Mouse (Mus musculus) MEL (cell line): ENCODE measurements around the gene Gm27029. TPM values are rescaled to one million over a fixed set of nuclear protein-coding genes. Genes with fewer than 3 reads are reported as not detected.

ENCODE experiments used
- DNase-seq: peaks from one replicate; pipeline ENCODE4 v3.0.0; 2011; ENCODE audit warnings: low read depth, low spot score
- H3K27ac ChIP-seq: 2 replicates; pipeline ENCODE4 v1.5.1; 2012; ENCODE audit warnings: low read depth, mild to moderate bottlenecking, control low read depth, low read length, moderate library complexity; ENCODE audit not compliant: control insufficient read depth
- H3K27me3 ChIP-seq, 2 experiments: fragments of 150-350 bp in 1 of 2; sonication (generic) in 1 of 2; 2 replicates each; pipeline ENCODE4 v1.6.1; 2012; ENCODE audit warnings: low read length in 2 of 2, mild to moderate bottlenecking in 2 of 2, improper control_type of control experiment in 1 of 2, moderate library complexity in 1 of 2; ENCODE audit not compliant: insufficient read depth in 2 of 2, control insufficient read depth in 1 of 2
- H3K36me3 ChIP-seq, 2 experiments: 2 replicates each; pipeline ENCODE4 v1.6.1; 2012 to 2014; ENCODE audit warnings: low read length in 2 of 2, improper control_type of control experiment in 1 of 2, inconsistent platforms in 1 of 2, mild to moderate bottlenecking in 1 of 2; ENCODE audit not compliant: insufficient read depth in 2 of 2, control insufficient read depth in 1 of 2
- H3K4me1 ChIP-seq, 2 experiments: fragments of 150-350 bp in 1 of 2; sonication (generic) in 1 of 2; 2 replicates each; pipeline ENCODE4 v1.6.1; 2012; ENCODE audit warnings: low read length in 2 of 2, improper control_type of control experiment in 1 of 2, mild to moderate bottlenecking in 1 of 2; ENCODE audit not compliant: insufficient read depth in 2 of 2, control insufficient read depth in 1 of 2
- H3K4me3 ChIP-seq, 2 experiments: fragments of 150-350 bp in 1 of 2; sonication (generic) in 1 of 2; 2 replicates each; pipeline ENCODE4 v1.5.1; 2012; ENCODE audit warnings: low read depth in 2 of 2, low read length in 2 of 2, mild to moderate bottlenecking in 2 of 2, moderate library complexity in 2 of 2, control low read depth in 1 of 2, improper control_type of control experiment in 1 of 2; ENCODE audit not compliant: control insufficient read depth in 1 of 2, insufficient read depth in 1 of 2
- H3K79me2 ChIP-seq: 2 replicates; pipeline ENCODE4 v1.6.1; 2012; ENCODE audit warnings: mild to moderate bottlenecking, low read length, moderate library complexity; ENCODE audit not compliant: control insufficient read depth, poor library complexity, insufficient read depth
- H3K9ac ChIP-seq: 2 replicates; pipeline ENCODE4 v1.6.1; 2012; ENCODE audit warnings: low read depth, mild to moderate bottlenecking, control low read depth, low read length, moderate library complexity; ENCODE audit not compliant: control insufficient read depth, poor library complexity, severe bottlenecking
- H3K9me3 ChIP-seq: fragments of 150-350 bp; sonication (generic); replicated peaks from 2 replicates; pipeline ENCODE4 v1.6.1; 2012; ENCODE audit warnings: mild to moderate bottlenecking, low read length, improper control_type of control experiment, moderate library complexity; ENCODE audit not compliant: insufficient read depth
- CHD1 ChIP-seq: IDR thresholded peaks from 2 replicates; pipeline ENCODE4 v1.6.1; 2012; ENCODE audit warnings: low read depth, mild to moderate bottlenecking, inconsistent platforms, low read length, improper control_type of control experiment
- CTCF ChIP-seq, 3 experiments: IDR thresholded peaks in 2 of 3; conservative IDR thresholded peaks in 1 of 3; 2 replicates each; pipeline ENCODE4 v1.5.1; 2011 to 2012; ENCODE audit warnings: low read length in 3 of 3, low read depth in 2 of 3, mild to moderate bottlenecking in 2 of 3, improper control_type of control experiment in 1 of 3, inconsistent platforms in 1 of 3, mixed read lengths in 1 of 3, moderate library complexity in 1 of 3; ENCODE audit not compliant: control insufficient read depth in 1 of 3, insufficient read depth in 1 of 3, poor library complexity in 1 of 3, severe bottlenecking in 1 of 3
- ELF1 ChIP-seq: IDR thresholded peaks from 2 replicates; pipeline ENCODE4 v1.6.1; 2014; ENCODE audit warnings: low read depth, mild to moderate bottlenecking, inconsistent platforms, low read length, improper control_type of control experiment, moderate library complexity
- EP300 ChIP-seq, 2 experiments: IDR thresholded peaks; 2 replicates each; pipeline ENCODE4 v1.6.1; 2011; ENCODE audit warnings: improper control_type of control experiment in 2 of 2, low read length in 2 of 2, low read depth in 1 of 2, mild to moderate bottlenecking in 1 of 2
- GABPA ChIP-seq: IDR thresholded peaks from 2 replicates; pipeline ENCODE4 v1.6.1; 2012; ENCODE audit warnings: low read depth, mild to moderate bottlenecking, inconsistent platforms, low read length, improper control_type of control experiment, moderate library complexity
- HCFC1 ChIP-seq: IDR thresholded peaks from 2 replicates; pipeline ENCODE4 v1.6.1; 2012; ENCODE audit warnings: low read depth, mild to moderate bottlenecking, inconsistent platforms, low read length, improper control_type of control experiment, moderate library complexity
- KAT2A ChIP-seq: conservative IDR thresholded peaks from 2 replicates; pipeline ENCODE4 v1.6.1; 2012; ENCODE audit warnings: low read depth, low read length, improper control_type of control experiment, inconsistent platforms
- MAZ ChIP-seq: IDR thresholded peaks from 2 replicates; pipeline ENCODE4 v1.6.1; 2012; ENCODE audit warnings: low read depth, mild to moderate bottlenecking, inconsistent platforms, low read length, improper control_type of control experiment
- MXI1 ChIP-seq: IDR thresholded peaks from 2 replicates; pipeline ENCODE4 v1.6.1; 2011; ENCODE audit warnings: mild to moderate bottlenecking, low read depth, low read length, improper control_type of control experiment
- MYB ChIP-seq: IDR thresholded peaks from 2 replicates; pipeline ENCODE4 v1.6.1; 2011; ENCODE audit warnings: mild to moderate bottlenecking, low read depth, low read length, improper control_type of control experiment
- NELFE ChIP-seq: IDR thresholded peaks from 2 replicates; pipeline ENCODE4 v1.6.1; 2011; ENCODE audit warnings: low read depth, low read length, improper control_type of control experiment
- POLR2AphosphoS2 ChIP-seq: IDR thresholded peaks from 2 replicates; pipeline ENCODE4 v1.6.1; 2011; ENCODE audit warnings: low read length, improper control_type of control experiment
- POLR2AphosphoS5 ChIP-seq: IDR thresholded peaks from 2 replicates; pipeline ENCODE4 v1.6.1; 2012; ENCODE audit warnings: low read depth, borderline replicate concordance, mild to moderate bottlenecking, inconsistent platforms, low read length, moderate library complexity, mixed read lengths
- RCOR1 ChIP-seq: IDR thresholded peaks from 2 replicates; pipeline ENCODE4 v1.6.1; 2012; ENCODE audit warnings: low read depth, mild to moderate bottlenecking, inconsistent platforms, low read length, improper control_type of control experiment
- TBP ChIP-seq: IDR thresholded peaks from 2 replicates; pipeline ENCODE4 v1.8.0; 2011; ENCODE audit warnings: low read depth, low read length, improper control_type of control experiment
- USF2 ChIP-seq, 2 experiments: IDR thresholded peaks; 2 replicates each; pipeline ENCODE4 v1.6.1; 2011 to 2012; ENCODE audit warnings: improper control_type of control experiment in 2 of 2, low read length in 2 of 2, borderline replicate concordance in 1 of 2, inconsistent platforms in 1 of 2, low read depth in 1 of 2, mild to moderate bottlenecking in 1 of 2; ENCODE audit not compliant: insufficient read depth in 1 of 2
- ZC3H11A ChIP-seq: IDR thresholded peaks from 2 replicates; pipeline ENCODE4 v1.6.1; 2012; ENCODE audit warnings: low read depth, mild to moderate bottlenecking, inconsistent platforms, low read length, improper control_type of control experiment
- ZKSCAN1 ChIP-seq: IDR thresholded peaks from 2 replicates; pipeline ENCODE4 v1.6.1; 2012; ENCODE audit warnings: low read depth, mild to moderate bottlenecking, inconsistent platforms, low read length, improper control_type of control experiment, moderate library complexity
- ZNF384 ChIP-seq: IDR thresholded peaks from 2 replicates; pipeline ENCODE4 v1.6.1; 2012; ENCODE audit warnings: low read depth, mild to moderate bottlenecking, inconsistent platforms, low read length, improper control_type of control experiment
- polyA plus RNA-seq, 2 experiments: library from polyadenylated mRNA; stranded (reverse) in 1 of 2; unstranded in 1 of 2; fragments of >175 nt in 1 of 2; fragments of >200 nt in 1 of 2; gene quantifications; 2 replicates each; pipeline versions ENCODE4 v1.2.1 to v1.2.4; 2012; ENCODE audit warnings: low replicate concordance in 2 of 2, low read depth in 1 of 2; ENCODE audit not compliant: insufficient read length in 2 of 2, insufficient read depth in 1 of 2, missing spikeins in 1 of 2
- total RNA-seq: library from RNA; depleted of rRNA; stranded (reverse); fragments of 300-350 nt; gene quantifications from 2 replicates; pipeline ENCODE4 v1.2.3, GENCODE M21; 2012

Gene Gm27029
- total and polyA plus RNA-seq, 3 experiments: 4.2 to 6.8 TPM; not detected in 1

DNA sequence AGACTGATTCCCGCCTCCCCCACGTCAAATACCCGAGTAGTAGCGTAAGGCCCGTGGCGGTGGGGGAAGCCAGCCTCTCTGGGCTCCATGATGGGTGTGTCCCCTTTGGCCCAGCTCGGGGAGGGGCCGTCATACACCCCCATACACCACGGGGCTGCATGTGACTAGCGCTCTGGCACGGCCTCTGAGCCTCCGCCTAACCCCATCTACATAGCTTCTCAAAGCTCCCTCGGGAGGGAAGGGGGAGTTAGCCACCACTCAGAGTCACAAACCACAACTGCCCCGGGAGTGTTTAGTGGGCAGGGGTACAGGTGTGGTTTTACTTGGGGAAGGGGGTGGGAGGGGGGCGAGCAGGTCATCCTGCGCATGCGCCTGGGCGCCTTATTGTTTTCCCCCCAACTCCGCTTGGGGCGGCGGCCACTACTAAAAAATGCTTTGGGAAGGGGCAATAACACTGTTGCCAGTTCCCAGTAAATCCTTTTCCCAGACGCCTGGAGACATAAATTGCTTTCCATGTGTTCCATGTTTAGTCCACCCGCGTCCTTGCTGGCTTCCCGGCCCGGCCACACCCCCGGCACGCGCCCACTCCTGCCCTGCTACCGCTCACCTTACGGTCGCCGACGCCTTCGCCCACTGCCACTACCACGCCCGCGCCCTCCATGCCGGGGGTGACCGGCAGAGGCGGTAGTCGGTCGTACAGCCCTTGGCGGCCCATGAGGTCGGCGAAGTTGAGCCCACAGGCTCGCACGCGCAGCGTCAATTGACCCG lies 40.7 kb upstream of the Gm27029 start (continued):
- TF ChIP-seq POLR2AphosphoS2 (no peak; the same call in 1 of the 2 replicates), ELF1 (no peak), CTCF (IDR thresholded peaks at IDR 0.05 in 2 of 3, conservative IDR thresholded peaks at IDR 0.05 in 1 of 3; ENCODE audit: control insufficient read depth in 1 of 3, insufficient read depth in 1 of 3, low read depth in 2 of 3, low read length in 3 of 3, poor library complexity in 1 of 3, severe bottlenecking in 1 of 3) (no peak; a peak in 1 of 6 replicates), MAZ (peak; percentile 79), MYB (no peak), RCOR1 (no peak), KAT2A (no peak), NELFE (no peak; the same call in 1 of the 2 replicates), ZC3H11A (no peak)

DNA sequence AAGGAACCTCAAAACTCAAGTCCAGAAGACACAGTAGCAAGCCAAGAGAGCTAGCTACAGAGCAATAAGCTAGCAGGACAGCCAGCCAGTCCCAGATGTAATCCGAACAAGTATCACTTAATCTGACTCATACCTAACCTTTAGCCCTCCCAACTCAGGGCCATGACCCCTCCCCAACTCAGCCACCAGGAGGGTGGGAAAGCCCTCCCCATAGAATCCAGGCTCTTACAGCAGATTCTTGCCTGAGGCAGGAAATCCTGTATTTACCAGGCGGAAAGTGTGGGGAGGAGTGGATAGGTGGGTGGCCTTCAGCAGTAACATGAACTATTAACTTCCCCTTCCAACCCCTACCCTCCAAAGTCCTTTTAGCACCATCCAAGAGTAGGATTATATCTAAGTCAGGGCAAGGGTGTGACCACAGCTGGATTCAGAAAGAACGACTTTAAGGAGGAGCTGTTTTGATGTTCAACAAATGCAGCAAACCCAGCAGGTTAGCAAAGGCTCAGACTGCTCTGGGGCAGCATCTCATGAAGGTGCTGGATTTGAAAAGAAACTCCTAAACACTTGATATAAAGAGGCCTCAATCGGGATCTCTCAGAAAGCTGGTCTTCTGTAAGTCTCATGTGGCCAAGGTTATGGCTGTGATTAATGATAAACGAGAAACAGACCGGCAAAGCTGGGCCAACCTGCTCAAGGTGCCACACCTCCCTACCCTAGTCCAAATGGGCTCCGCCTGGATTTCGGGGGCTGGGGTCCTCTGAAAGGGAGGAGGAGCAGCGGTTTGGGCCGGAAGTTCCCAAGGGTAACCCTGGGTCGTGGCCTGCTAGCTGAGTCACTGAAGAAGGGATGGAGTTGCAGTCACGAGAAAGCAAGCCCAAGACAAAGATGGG lies 39.9 kb upstream of the Gm27029 start, which contains the start of gene Rnd2:
Gene Rnd2 (plus strand): TSS at position 789 of the 890 bp plus-strand sequence.
- peaks cover 12 to 33% of the 10 kb centered on the region in 2 experiments for H3K4me1 ChIP-seq

More for the DNA sequence above, 39.9 kb upstream of the Gm27029 start, which contains the start of gene Rnd2:
- Histone ChIP-seq H3K4me3 (peak within 1 kb of the TSS; percentile 70 to 82), H3K9ac (peak within 1 kb of the TSS; percentile 78), H3K9me3 (no peaks in the 10 kb centered on the region), H3K36me3 (peaks cover 0 to 27% of the 10 kb centered on the region in 2 experiments; a peak in 3 of 4 replicates), H3K27me3 (no peaks in the 10 kb centered on the region), H3K79me2 (peaks cover 6% of the 10 kb centered on the region; the same call in 1 of the 2 replicates), H3K27ac (peak within 1 kb of the TSS; percentile 82)
- DNase-seq: peak; percentile 85
- TF ChIP-seq ZKSCAN1: no peak
- TF ChIP-seq ZNF384: no peak
- no peak for TF ChIP-seq ELF1
- no peak for TF ChIP-seq GABPA
- TF ChIP-seq TBP: peak; percentile 58
- no peak for TF ChIP-seq POLR2AphosphoS5
- TF ChIP-seq KAT2A: no peak
- TF ChIP-seq HCFC1: peak; percentile 26; the same call in 1 of the 2 replicates
- peak; percentile 12 to 21; a peak in 2 of 4 replicates for TF ChIP-seq EP300 (IDR thresholded peaks at IDR 0.05; ENCODE audit: low read depth in 1 of 2, low read length in 2 of 2)
- peak; percentile 73 for TF ChIP-seq CHD1
- no peak for TF ChIP-seq USF2 (IDR thresholded peaks at IDR 0.05; ENCODE audit: borderline replicate concordance in 1 of 2, insufficient read depth in 1 of 2, low read depth in 1 of 2, low read length in 2 of 2)
- TF ChIP-seq MXI1: 0 out of 2 replicates have a peak, but pooled peaks have one; percentile 24
